Mouse (Mus musculus) neutrophil, adult 5-6 weeks (primary cell): ENCODE data around the gene Gm21854. TPM values are rescaled to one million over a fixed set of nuclear protein-coding genes. Genes with fewer than 3 reads are reported as not detected.
"Not testable (repeated sequence)": the region's sequence is repeated elsewhere in the genome, so short reads cannot be mapped to it uniquely, and the experiment has no call there.

Source experiments
- ATAC-seq: fragments of 151-379, 151-347 bp; 2 replicates; pipeline ENCODE4 v1.8.0; 2017; ENCODE audit warnings: mild to moderate bottlenecking, moderate TSS enrichment; ENCODE audit not compliant: insufficient number of reproducible peaks, poor library complexity, low FRiP score, severe bottlenecking; ENCODE audit errors: extremely low read depth
- total RNA-seq: library from RNA; stranded (forward); fragments of 200-1000 nt; gene quantifications from 2 replicates; pipeline ENCODE4 v1.2.3, GENCODE M21; 2017

Gene Gm21854
- not detected in 2 replicates for total RNA-seq

- ATAC-seq, result not testable (repeated sequence)
Measured at GRCm38 (mm10) chrY:5656686-5657085, at the start of gene Gm21854. Gene Gm21854, plus strand, starts transcription at chrY:5656986.

Other genes starting within 250 kb of the Gm21854 start
- not detected in 2 replicates for gene Gm20914, start 69.0 kb downstream of the Gm21854 start, total RNA-seq
- gene Gm28171, start 136.4 kb downstream of the Gm21854 start, total RNA-seq, result not detected in 2 replicates